Mouse (Mus musculus) hindbrain, embryonic 12.5 days (tissue): ENCODE data around the gene Hist1h2an. TPM values are rescaled to one million over a fixed set of nuclear protein-coding genes. Genes with fewer than 3 reads are reported as not detected.
"Not testable (repeated sequence)": the region's sequence is repeated elsewhere in the genome, so short reads cannot be mapped to it uniquely, and the experiment has no call there.

ENCODE experiments used
- ATAC-seq: fragments of 200-750 bp; cut with Nextera tagmentation; 2 replicates; pipeline ENCODE4 v1.8.0; 2017; ENCODE audit warnings: moderate TSS enrichment; ENCODE audit not compliant: low FRiP score
- H3K27ac ChIP-seq: fragments of 300-500 bp; sonication (generic); 2 replicates; pipeline ENCODE4 v1.5.1; 2016; ENCODE audit warnings: mild to moderate bottlenecking
- H3K27me3 ChIP-seq: fragments of 300-500 bp; sonication (generic); 2 replicates; pipeline ENCODE4 v1.6.1; 2016; ENCODE audit warnings: mild to moderate bottlenecking
- H3K36me3 ChIP-seq: fragments of 300-500 bp; sonication (generic); 2 replicates; pipeline ENCODE4 v1.6.1; 2016; ENCODE audit warnings: mild to moderate bottlenecking
- H3K4me1 ChIP-seq: fragments of 300-500 bp; sonication (generic); 2 replicates; pipeline ENCODE4 v1.6.1; 2016
- H3K4me2 ChIP-seq: fragments of 300-500 bp; sonication (generic); replicated peaks from 2 replicates; pipeline ENCODE4 v1.6.1; 2016; ENCODE audit warnings: mild to moderate bottlenecking
- H3K4me3 ChIP-seq: fragments of 300-500 bp; sonication (generic); 2 replicates; pipeline ENCODE4 v1.5.1; 2016; ENCODE audit warnings: mild to moderate bottlenecking
- H3K9ac ChIP-seq: fragments of 300-500 bp; sonication (generic); 2 replicates; pipeline ENCODE4 v1.6.1; 2016; ENCODE audit warnings: mild to moderate bottlenecking, moderate library complexity
- H3K9me3 ChIP-seq: fragments of 300-500 bp; sonication (generic); replicated peaks from 2 replicates; pipeline ENCODE4 v1.6.1; 2016; ENCODE audit warnings: mild to moderate bottlenecking
- WGBS: fragments of 180-500 bp; shearing (Covaris S2); methylation state at CpG from one replicate; pipeline ENCODE4 v1.1.7; 2016; 5-methylcytosine and 5-hydroxymethylcytosine counted together
- polyA plus RNA-seq: library from polyadenylated mRNA; unstranded; fragments of >200 nt; fragmentation: Nextera tagmentation; extraction: Ambion mirVana; gene quantifications from 2 replicates; pipeline ENCODE4 v1.2.1, GENCODE M21; 2016

Gene Hist1h2an
- polyA plus RNA-seq, 1 experiment from 2014 or later, result 5.2 TPM

GRCm38 (mm10) chr13:21797163-21797562, 10.1 kb upstream of the Hist1h2an start:
- H3K9ac ChIP-seq, H3K4me3 ChIP-seq, ATAC-seq, H3K4me2 ChIP-seq, H3K36me3 ChIP-seq, H3K27me3 ChIP-seq, H3K9me3 ChIP-seq, H3K27ac ChIP-seq, H3K4me1 ChIP-seq: not testable (repeated sequence)

GRCm38 (mm10) chr13:21795584-21795983, 8.6 kb upstream of the Hist1h2an start:
- no peak overlapping the region for H3K27ac ChIP-seq
- H3K4me2 ChIP-seq, result no peak overlapping the region
- 0 out of 2 replicates have a peak, but pooled peaks cover 3% of the 10 kb centered on the region for H3K27me3 ChIP-seq
- H3K9me3 ChIP-seq, result no peaks in the 10 kb centered on the region
- H3K4me1 ChIP-seq, result peaks cover 4% of the 10 kb centered on the region
- WGBS, result 92% methylated on average over 7 of the region's 7 CpGs
- no peaks in the 10 kb centered on the region for H3K36me3 ChIP-seq
- no peak for ATAC-seq
- H3K4me3 ChIP-seq, result no peak overlapping the region
- no peak overlapping the region for H3K9ac ChIP-seq

GRCm38 (mm10) chr13:21790601-21791283, 3.7 kb upstream of the Hist1h2an start:
- Histone ChIP-seq H3K9ac (0 out of 2 replicates have a peak overlapping the region, but pooled peaks have one; percentile 35), H3K9me3 (no peaks in the 10 kb centered on the region), H3K27me3 (0 out of 2 replicates have a peak, but pooled peaks cover 4% of the 10 kb centered on the region), H3K27ac (no peak overlapping the region), H3K4me1 (peaks cover 15% of the 10 kb centered on the region), H3K4me2 (peak overlapping the region; percentile 35), H3K36me3 (no peaks in the 10 kb centered on the region), H3K4me3 (no peak overlapping the region)
- WGBS, result 6% methylated on average over 18 of the region's 18 CpGs
- no peak for ATAC-seq

GRCm38 (mm10) chr13:21789925-21790324, 2.9 kb upstream of the Hist1h2an start:
- no peak overlapping the region for H3K27ac ChIP-seq

GRCm38 (mm10) chr13:21787760-21788593, 959 bp upstream of the Hist1h2an start:
- Histone ChIP-seq H3K36me3 (no peaks in the 10 kb centered on the region), H3K27ac (peak overlapping the region; percentile 74), H3K4me1 (peaks cover 23% of the 10 kb centered on the region)

More at GRCm38 (mm10) chr13:21789925-21790324, 2.9 kb upstream of the Hist1h2an start:
- Histone ChIP-seq H3K4me1 (peaks cover 15% of the 10 kb centered on the region), H3K9me3 (no peaks in the 10 kb centered on the region), H3K4me2 (no peak overlapping the region), H3K27me3 (0 out of 2 replicates have a peak, but pooled peaks cover 4% of the 10 kb centered on the region), H3K9ac (no peak overlapping the region), H3K4me3 (no peak overlapping the region), H3K36me3 (no peaks in the 10 kb centered on the region)
- no peak for ATAC-seq
- 54% methylated on average over 6 of the region's 6 CpGs for WGBS

GRCm38 (mm10) chr13:21786189-21786898, 674 bp downstream of the Hist1h2an start:
- ATAC-seq, result no peak
- H3K4me2 ChIP-seq, result peak overlapping the region; percentile 59
- no peaks in the 10 kb centered on the region for H3K36me3 ChIP-seq
- 4% methylated on average over 8 of the region's 8 CpGs for WGBS
- H3K27me3 ChIP-seq, result 0 out of 2 replicates have a peak, but pooled peaks cover 4% of the 10 kb centered on the region
- no peaks in the 10 kb centered on the region for H3K9me3 ChIP-seq
- peaks cover 31% of the 10 kb centered on the region for H3K4me1 ChIP-seq
- peak overlapping the region; percentile 33 for H3K4me3 ChIP-seq
- peak overlapping the region; percentile 47 for H3K9ac ChIP-seq
- H3K27ac ChIP-seq, result peak overlapping the region; percentile 82

More at GRCm38 (mm10) chr13:21787760-21788593, 959 bp upstream of the Hist1h2an start:
- ATAC-seq, result peak; percentile 33
- Histone ChIP-seq H3K9me3 (no peaks in the 10 kb centered on the region), H3K4me2 (peak overlapping the region; percentile 59), H3K9ac (peak overlapping the region; percentile 45; the same call in 1 of the 2 replicates), H3K4me3 (peak overlapping the region; percentile 25), H3K27me3 (0 out of 2 replicates have a peak, but pooled peaks cover 4% of the 10 kb centered on the region)
- WGBS, result 11% methylated on average over 17 of the region's 21 CpGs

GRCm38 (mm10) chr13:21784311-21784710, 2.7 kb downstream of the Hist1h2an start:
- WGBS, result 21% methylated on average over 6 of the region's 6 CpGs
- Histone ChIP-seq H3K27ac (peak overlapping the region; percentile 76), H3K4me3 (no peak overlapping the region), H3K9me3 (no peaks in the 10 kb centered on the region), H3K4me2 (peak overlapping the region; percentile 71), H3K9ac (peak overlapping the region; percentile 44; the same call in 1 of the 2 replicates), H3K36me3 (no peaks in the 10 kb centered on the region), H3K27me3 (no peaks in the 10 kb centered on the region), H3K4me1 (peaks cover 33% of the 10 kb centered on the region)
- no peak for ATAC-seq

- H3K4me2 ChIP-seq, result peak overlapping the region; percentile 71
- WGBS, result 2% methylated on average over 9 of the region's 9 CpGs
- H3K4me3 ChIP-seq, result peak overlapping the region; percentile 39
- H3K27me3 ChIP-seq, result no peaks in the 10 kb centered on the region
- peak overlapping the region; percentile 76 for H3K27ac ChIP-seq
- no peak for ATAC-seq
- H3K9me3 ChIP-seq, result no peaks in the 10 kb centered on the region
- H3K9ac ChIP-seq, result peak overlapping the region; percentile 44
- no peaks in the 10 kb centered on the region for H3K36me3 ChIP-seq
- H3K4me1 ChIP-seq, result peaks cover 33% of the 10 kb centered on the region
Observed at GRCm38 (mm10) chr13:21783734-21784161, 3.3 kb downstream of the Hist1h2an start.

- Histone ChIP-seq H3K9ac (peak within 1 kb of the TSS; percentile 66), H3K4me1 (peaks cover 32% of the 10 kb centered on the region), H3K4me3 (peak within 1 kb of the TSS; percentile 39), H3K27me3 (no peaks in the 10 kb centered on the region), H3K4me2 (peak within 1 kb of the TSS; percentile 71), H3K27ac (peak within 1 kb of the TSS; percentile 86), H3K36me3 (no peaks in the 10 kb centered on the region), H3K9me3 (no peaks in the 10 kb centered on the region)
- WGBS, result under 1% methylated on average over 15 of the region's 20 CpGs
- peak; percentile 69 for ATAC-seq
Observed at GRCm38 (mm10) chr13:21783255-21783617, 3.8 kb downstream of the Hist1h2an start, which contains the start of gene Hist1h3i. Gene Hist1h3i, minus strand, starts transcription at chr13:21783370.

GRCm38 (mm10) chr13:21782361-21783254, 4.4 kb downstream of the Hist1h2an start:
- Histone ChIP-seq H3K4me2 (peak overlapping the region; percentile 71), H3K27ac (peak overlapping the region; percentile 86), H3K4me3 (peak overlapping the region; percentile 39), H3K4me1 (peaks cover 28% of the 10 kb centered on the region), H3K9ac (peak overlapping the region; percentile 66)
- not testable (repeated sequence) for H3K36me3 ChIP-seq, ATAC-seq, H3K9me3 ChIP-seq, H3K27me3 ChIP-seq
- 2% methylated on average over 14 of the region's 35 CpGs for WGBS

GRCm38 (mm10) chr13:21781639-21782038, 5.4 kb downstream of the Hist1h2an start:
- no peaks in the 10 kb centered on the region for H3K27me3 ChIP-seq
- no peak overlapping the region for H3K9ac ChIP-seq
- H3K9me3 ChIP-seq, result no peaks in the 10 kb centered on the region
- H3K4me2 ChIP-seq, result no peak overlapping the region
- H3K27ac ChIP-seq, result no peak overlapping the region; the same call in 1 of the 2 replicates
- H3K4me1 ChIP-seq, result peaks cover 28% of the 10 kb centered on the region
- H3K4me3 ChIP-seq, result no peak overlapping the region
- whole genome bisulfite sequencing, result 91% methylated on average over 1 of the region's 1 CpGs
- H3K36me3 ChIP-seq, result no peaks in the 10 kb centered on the region
- no peak for ATAC-seq
